Mouse (Mus musculus) heart, adult 2 months (tissue): ENCODE results near the gene Soat2.

Experiments used
- CTCF ChIP-seq: fragments of 200-600 bp; IDR thresholded peaks from 2 replicates; pipeline ENCODE4 v1.8.1; 2022; ENCODE audit warnings: antibody characterized with exemption, mild to moderate bottlenecking, moderate library complexity
- POLR2A ChIP-seq: fragments of 200-500 bp; IDR thresholded peaks from 2 replicates; pipeline ENCODE4 v1.6.1; 2011; ENCODE audit warnings: mild to moderate bottlenecking, low read depth, low read length, control low read depth; ENCODE audit not compliant: insufficient read depth

GRCm38 (mm10) chr15:102179924-102180323 lies 29.6 kb downstream of the Soat2 start:
- TF ChIP-seq CTCF (no peak), POLR2A (no peak)
